Mouse (Mus musculus) stomach, postnatal 0 days (tissue): ENCODE results near the gene Smad1. TPM values are rescaled to one million over a fixed set of nuclear protein-coding genes. Genes with fewer than 3 reads are reported as not detected.
A peak's percentile ranks its signal among the peaks of the same experiment; 100 is the strongest.

Experiments used
- ATAC-seq: fragments of 200-750 bp; cut with Nextera tagmentation; 2 replicates; pipeline ENCODE4 v1.8.0; 2017; ENCODE audit not compliant: low FRiP score, low TSS enrichment
- DNase-seq: peaks from one replicate; pipeline ENCODE4 v3.0.0-alpha.2; 2016; ENCODE audit warnings: low spot score
- H3K27ac ChIP-seq: fragments of 300-500 bp; sonication (generic); replicated peaks from 2 replicates; pipeline ENCODE4 v1.5.1; 2014; ENCODE audit warnings: mild to moderate bottlenecking, control low read depth
- H3K27me3 ChIP-seq: fragments of 300-500 bp; sonication (generic); 2 replicates; pipeline ENCODE4 v1.6.1; 2014; ENCODE audit warnings: low read length; ENCODE audit not compliant: control insufficient read depth, insufficient read depth
- H3K36me3 ChIP-seq: fragments of 300-500 bp; sonication (generic); 2 replicates; pipeline ENCODE4 v1.6.1; 2014; ENCODE audit warnings: low read length, mixed read lengths; ENCODE audit not compliant: control insufficient read depth, insufficient read depth
- H3K4me1 ChIP-seq: fragments of 300-500 bp; sonication (generic); replicated peaks from 2 replicates; pipeline ENCODE4 v1.6.1; 2014; ENCODE audit warnings: antibody characterized with exemption; ENCODE audit not compliant: control insufficient read depth, insufficient read depth
- H3K4me2 ChIP-seq: fragments of 300-500 bp; sonication (generic); replicated peaks from 2 replicates; pipeline ENCODE4 v1.6.1; 2014; ENCODE audit warnings: low read depth, mild to moderate bottlenecking, control low read depth, moderate library complexity
- H3K4me3 ChIP-seq: fragments of 300-500 bp; sonication (generic); 2 replicates; pipeline ENCODE4 v1.5.1; 2014; ENCODE audit warnings: low read depth, low read length, control low read depth
- H3K9ac ChIP-seq: fragments of 300-500 bp; sonication (generic); 2 replicates; pipeline ENCODE4 v1.6.1; 2014; ENCODE audit warnings: mild to moderate bottlenecking, low read length, control low read depth, mixed read lengths
- H3K9me3 ChIP-seq: fragments of 300-500 bp; sonication (generic); 2 replicates; pipeline ENCODE4 v1.6.1; 2016; ENCODE audit warnings: low read length; ENCODE audit not compliant: control insufficient read depth
- CTCF ChIP-seq: IDR thresholded peaks from 2 replicates; pipeline ENCODE4 v1.5.1; 2016; ENCODE audit warnings: antibody characterized with exemption, low read depth, mild to moderate bottlenecking, moderate library complexity
- EP300 ChIP-seq: optimal IDR thresholded peaks from 2 replicates; pipeline ENCODE3; 2016; ENCODE audit warnings: antibody characterized with exemption
- WGBS: fragments of 180-500 bp; shearing (Covaris S2); extraction: QIAGEN DNeasy Blood & Tissue Kit; methylation state at CpG from one replicate; pipeline ENCODE4 v1.1.7; 2014; 5-methylcytosine and 5-hydroxymethylcytosine counted together
- polyA plus RNA-seq: library from polyadenylated mRNA; unstranded; fragments of >200 nt; fragmentation: Nextera tagmentation; extraction: Ambion mirVana; gene quantifications from 2 replicates; pipeline ENCODE4 v1.2.1, GENCODE M21; 2015

Gene Smad1
- polyA plus RNA-seq, 1 experiment from 2014 or later, result 25.9 TPM

DNA sequence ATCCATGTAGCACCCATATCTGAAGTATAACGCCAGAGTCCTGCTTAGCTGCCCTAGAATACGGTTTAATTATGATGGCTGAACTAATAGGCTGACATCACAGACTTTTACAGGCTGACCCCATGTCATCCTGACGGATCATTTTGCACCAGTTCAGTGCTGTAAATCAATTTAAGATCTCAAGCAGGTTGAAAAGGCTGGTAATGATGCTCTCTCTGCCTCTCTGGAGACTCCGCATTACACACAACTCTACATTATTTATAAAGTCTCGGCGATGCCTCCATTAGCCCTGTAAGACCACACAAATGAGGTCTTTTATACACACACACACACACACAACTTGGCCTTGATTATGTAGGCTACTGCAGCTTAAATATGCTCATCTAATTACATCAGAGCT is 2.4 kb downstream of the Smad1 start:
- H3K36me3 ChIP-seq, result no peaks in the 10 kb centered on the region
- DNase-seq (no peak), ATAC-seq (no peak)
- 59% methylated on average over 6 of the region's 6 CpGs for WGBS
- TF ChIP-seq EP300 (no peak), CTCF (no peak)
- H3K9me3 ChIP-seq, result no peaks in the 10 kb centered on the region
- no peak overlapping the region for H3K4me3 ChIP-seq
- H3K4me1 ChIP-seq, result peaks cover 9% of the 10 kb centered on the region
- peak overlapping the region; percentile 73; the same call in 1 of the 2 replicates for H3K4me2 ChIP-seq
- no peak overlapping the region for H3K27ac ChIP-seq
- H3K27me3 ChIP-seq, result no peaks in the 10 kb centered on the region
- H3K9ac ChIP-seq, result no peak overlapping the region

DNA sequence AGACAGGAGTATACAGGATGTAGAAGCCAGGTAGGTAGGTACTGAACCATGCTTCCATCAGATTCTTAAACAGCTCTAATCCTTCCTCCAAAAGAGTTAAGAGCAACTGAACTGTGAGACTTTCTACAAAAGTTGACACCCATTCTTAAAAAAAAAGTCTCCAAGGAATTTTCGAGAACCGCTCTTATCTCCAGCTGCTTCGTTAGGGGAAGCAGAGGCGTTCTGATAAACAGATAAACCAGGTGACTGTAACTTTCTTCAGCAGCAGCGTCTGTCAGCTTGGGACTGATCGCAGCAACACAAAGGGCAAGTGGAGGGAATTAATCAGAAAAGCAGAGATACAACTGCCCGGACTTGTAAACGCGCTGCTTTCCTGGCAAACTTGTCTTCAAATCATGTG is 5.3 kb downstream of the Smad1 start:
- peaks cover 9% of the 10 kb centered on the region for H3K4me1 ChIP-seq
- no peak for TF ChIP-seq CTCF
- TF ChIP-seq EP300, result no peak
- DNase-seq, result no peak
- 0 out of 2 replicates have a peak overlapping the region, but pooled peaks have one; percentile 24 for H3K27ac ChIP-seq
- no peak overlapping the region for H3K4me3 ChIP-seq
- no peak overlapping the region for H3K4me2 ChIP-seq
- no peaks in the 10 kb centered on the region for H3K36me3 ChIP-seq
- H3K9ac ChIP-seq, result no peak overlapping the region
- 40% methylated on average over 9 of the region's 9 CpGs for WGBS
- H3K9me3 ChIP-seq, result no peaks in the 10 kb centered on the region
- H3K27me3 ChIP-seq, result no peaks in the 10 kb centered on the region
- ATAC-seq, result no peak

DNA sequence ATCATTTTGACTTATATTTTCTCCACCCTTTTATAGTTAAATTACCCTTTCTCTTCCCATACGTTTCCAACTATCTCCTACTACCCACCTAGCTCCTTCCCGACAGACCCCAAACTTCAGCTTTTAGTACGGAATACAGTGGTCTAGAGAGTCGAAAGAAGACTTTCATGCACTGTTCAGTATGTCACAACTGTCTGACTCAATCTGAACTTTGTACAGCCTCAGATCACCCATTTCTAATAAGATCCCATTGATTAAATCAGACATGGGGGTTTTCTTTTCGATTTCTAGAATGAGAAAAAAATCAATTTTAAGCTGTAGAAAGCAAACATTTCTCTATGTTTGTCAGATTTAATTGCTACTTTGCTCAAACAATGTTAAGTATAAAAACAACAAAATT is 6.1 kb downstream of the Smad1 start:
- Histone ChIP-seq H3K9me3 (no peaks in the 10 kb centered on the region), H3K36me3 (no peaks in the 10 kb centered on the region), H3K4me3 (no peak overlapping the region), H3K4me2 (no peak overlapping the region), H3K4me1 (peaks cover 9% of the 10 kb centered on the region), H3K27ac (no peak overlapping the region), H3K9ac (no peak overlapping the region), H3K27me3 (no peaks in the 10 kb centered on the region)
- TF ChIP-seq EP300, result no peak
- no peak for TF ChIP-seq CTCF
- WGBS, result 86% methylated on average over 5 of the region's 5 CpGs
- DNase-seq (no peak), ATAC-seq (no peak)

- Histone ChIP-seq H3K4me1 (peaks cover 11% of the 10 kb centered on the region), H3K36me3 (no peaks in the 10 kb centered on the region), H3K27ac (no peak overlapping the region), H3K9me3 (no peaks in the 10 kb centered on the region), H3K4me3 (no peak overlapping the region), H3K27me3 (no peaks in the 10 kb centered on the region), H3K4me2 (peak overlapping the region; percentile 1; the same call in 1 of the 2 replicates), H3K9ac (no peak overlapping the region)
- no peak for ATAC-seq
- DNase-seq, result no peak
- no peak for TF ChIP-seq CTCF
- TF ChIP-seq EP300, result no peak
- 36% methylated on average over 6 of the region's 6 CpGs for WGBS
Measured at GRCm38 (mm10) chr8:79392649-79393048, 6.7 kb downstream of the Smad1 start.

DNA sequence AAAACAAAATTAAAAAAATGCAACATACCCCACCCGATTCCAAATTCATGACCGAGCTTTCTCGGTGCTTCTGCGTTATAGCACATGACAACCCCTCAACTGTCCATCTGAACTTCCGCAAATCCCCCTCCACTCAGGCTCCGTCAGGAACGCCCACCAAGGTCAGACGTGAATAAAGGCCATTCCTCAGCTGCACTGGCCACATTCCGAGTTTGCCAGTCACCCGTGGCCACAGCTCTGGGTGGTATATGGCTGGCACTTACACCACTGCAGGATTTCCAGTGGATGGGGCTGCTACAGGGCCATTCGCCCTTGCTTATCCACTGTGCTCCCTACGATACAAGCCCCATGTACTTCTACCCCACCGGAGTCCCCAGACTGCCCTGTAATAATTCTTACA is 7.9 kb downstream of the Smad1 start:
- H3K9ac ChIP-seq, result no peak overlapping the region
- no peak for TF ChIP-seq CTCF
- no peak for TF ChIP-seq EP300
- 87% methylated on average over 13 of the region's 13 CpGs for WGBS
- no peaks in the 10 kb centered on the region for H3K27me3 ChIP-seq
- H3K9me3 ChIP-seq, result no peaks in the 10 kb centered on the region
- peaks cover 10% of the 10 kb centered on the region; the same call in 1 of the 2 replicates for H3K4me1 ChIP-seq
- H3K36me3 ChIP-seq, result no peaks in the 10 kb centered on the region
- no peak overlapping the region for H3K4me2 ChIP-seq
- DNase-seq, result no peak
- no peak overlapping the region for H3K27ac ChIP-seq
- ATAC-seq, result no peak
- no peak overlapping the region for H3K4me3 ChIP-seq

- no peak overlapping the region for H3K27ac ChIP-seq
- 80% methylated on average over 23 of the region's 23 CpGs for WGBS
- no peak for DNase-seq
- H3K9ac ChIP-seq, result no peak overlapping the region
- H3K36me3 ChIP-seq, result no peaks in the 10 kb centered on the region
- no peaks in the 10 kb centered on the region for H3K9me3 ChIP-seq
- H3K4me1 ChIP-seq, result peaks cover 10% of the 10 kb centered on the region; the same call in 1 of the 2 replicates
- no peak overlapping the region for H3K4me3 ChIP-seq
- TF ChIP-seq CTCF, result no peak
- no peak for TF ChIP-seq EP300
- no peak for ATAC-seq
- no peaks in the 10 kb centered on the region for H3K27me3 ChIP-seq
- no peak overlapping the region for H3K4me2 ChIP-seq
Measured at GRCm38 (mm10) chr8:79389074-79389786, 10.1 kb downstream of the Smad1 start.
